Mouse (Mus musculus) embryonic facial prominence, embryonic 12.5 days (tissue): ENCODE measurements around the gene Strn3. TPM values are rescaled to one million over a fixed set of nuclear protein-coding genes. Genes with fewer than 3 reads are reported as not detected.
A peak's percentile ranks its signal among the peaks of the same experiment; 100 is the strongest.
"Not testable (repeated sequence)": the region's sequence is repeated elsewhere in the genome, so short reads cannot be mapped to it uniquely, and the experiment has no call there.

Experiments used
- ATAC-seq: fragments of 200-750 bp; cut with Nextera tagmentation; 2 replicates; pipeline ENCODE4 v1.8.0; 2017; ENCODE audit not compliant: insufficient number of reproducible peaks, insufficient read depth, low FRiP score, low TSS enrichment
- H3K27ac ChIP-seq: fragments of 300-500 bp; sonication (generic); 2 replicates; pipeline ENCODE4 v1.5.1; 2016; ENCODE audit warnings: mild to moderate bottlenecking
- H3K27me3 ChIP-seq: fragments of 300-500 bp; sonication (generic); 2 replicates; pipeline ENCODE4 v1.6.1; 2016; ENCODE audit warnings: mild to moderate bottlenecking, moderate library complexity
- H3K36me3 ChIP-seq: fragments of 300-500 bp; sonication (generic); 2 replicates; pipeline ENCODE4 v1.6.1; 2016; ENCODE audit warnings: mild to moderate bottlenecking
- H3K4me1 ChIP-seq: fragments of 300-500 bp; sonication (generic); 2 replicates; pipeline ENCODE4 v1.6.1; 2016
- H3K4me2 ChIP-seq: fragments of 300-500 bp; sonication (generic); replicated peaks from 2 replicates; pipeline ENCODE4 v1.6.1; 2016; ENCODE audit warnings: mild to moderate bottlenecking, moderate library complexity
- H3K4me3 ChIP-seq: fragments of 300-500 bp; sonication (generic); 2 replicates; pipeline ENCODE4 v1.5.1; 2016; ENCODE audit warnings: mild to moderate bottlenecking
- H3K9ac ChIP-seq: fragments of 300-500 bp; sonication (generic); 2 replicates; pipeline ENCODE4 v1.6.1; 2016; ENCODE audit warnings: mild to moderate bottlenecking, moderate library complexity
- H3K9me3 ChIP-seq: fragments of 300-500 bp; sonication (generic); 2 replicates; pipeline ENCODE4 v1.6.1; 2016; ENCODE audit warnings: mild to moderate bottlenecking, moderate library complexity
- WGBS: fragments of 180-500 bp; shearing (Covaris S2); methylation state at CpG from one replicate; pipeline ENCODE4 v1.1.7; 2016; 5-methylcytosine and 5-hydroxymethylcytosine counted together
- polyA plus RNA-seq: library from polyadenylated mRNA; unstranded; fragments of >200 nt; fragmentation: Nextera tagmentation; extraction: Ambion mirVana; gene quantifications from 2 replicates; pipeline ENCODE4 v1.2.1, GENCODE M21; 2016

Strn3 gene
- polyA plus RNA-seq, 1 experiment from 2014 or later: 68.4 TPM

DNA sequence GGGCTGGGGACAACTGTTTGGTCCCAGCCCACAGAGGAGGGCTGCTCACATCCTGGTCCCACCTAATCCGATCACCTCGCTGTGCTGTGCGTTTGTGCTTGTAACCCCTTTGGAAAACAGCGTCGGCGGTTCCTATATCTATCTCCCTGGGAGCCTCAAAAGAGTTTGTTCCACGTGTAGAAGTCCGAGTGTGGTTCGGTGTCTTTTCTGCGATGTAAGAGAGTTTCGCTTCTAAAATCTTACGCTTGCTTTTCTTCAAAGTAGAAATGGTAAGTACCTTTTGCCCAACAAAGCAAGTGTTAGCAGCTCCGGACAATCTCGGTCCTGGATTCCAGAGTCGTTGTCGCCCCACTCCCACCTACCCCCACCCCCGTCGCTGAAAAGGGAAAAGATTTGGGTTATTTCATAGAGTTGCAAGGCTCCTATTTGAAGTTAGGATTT is 97.6 kb downstream of the Strn3 start:
- H3K36me3 ChIP-seq: no peaks in the 10 kb centered on the region
- no peak for ATAC-seq
- H3K27me3 ChIP-seq: peaks cover 42% of the 10 kb centered on the region
- H3K4me3 ChIP-seq: peak overlapping the region; percentile 61
- no peak overlapping the region for H3K27ac ChIP-seq
- 0 out of 2 replicates have a peak overlapping the region, but pooled peaks have one; percentile 62 for H3K9ac ChIP-seq
- 2% methylated on average over 18 of the region's 18 CpGs for WGBS
- H3K4me2 ChIP-seq: peak overlapping the region; percentile 94
- H3K9me3 ChIP-seq: no peaks in the 10 kb centered on the region
- peaks cover 7% of the 10 kb centered on the region; the same call in 1 of the 2 replicates for H3K4me1 ChIP-seq

DNA sequence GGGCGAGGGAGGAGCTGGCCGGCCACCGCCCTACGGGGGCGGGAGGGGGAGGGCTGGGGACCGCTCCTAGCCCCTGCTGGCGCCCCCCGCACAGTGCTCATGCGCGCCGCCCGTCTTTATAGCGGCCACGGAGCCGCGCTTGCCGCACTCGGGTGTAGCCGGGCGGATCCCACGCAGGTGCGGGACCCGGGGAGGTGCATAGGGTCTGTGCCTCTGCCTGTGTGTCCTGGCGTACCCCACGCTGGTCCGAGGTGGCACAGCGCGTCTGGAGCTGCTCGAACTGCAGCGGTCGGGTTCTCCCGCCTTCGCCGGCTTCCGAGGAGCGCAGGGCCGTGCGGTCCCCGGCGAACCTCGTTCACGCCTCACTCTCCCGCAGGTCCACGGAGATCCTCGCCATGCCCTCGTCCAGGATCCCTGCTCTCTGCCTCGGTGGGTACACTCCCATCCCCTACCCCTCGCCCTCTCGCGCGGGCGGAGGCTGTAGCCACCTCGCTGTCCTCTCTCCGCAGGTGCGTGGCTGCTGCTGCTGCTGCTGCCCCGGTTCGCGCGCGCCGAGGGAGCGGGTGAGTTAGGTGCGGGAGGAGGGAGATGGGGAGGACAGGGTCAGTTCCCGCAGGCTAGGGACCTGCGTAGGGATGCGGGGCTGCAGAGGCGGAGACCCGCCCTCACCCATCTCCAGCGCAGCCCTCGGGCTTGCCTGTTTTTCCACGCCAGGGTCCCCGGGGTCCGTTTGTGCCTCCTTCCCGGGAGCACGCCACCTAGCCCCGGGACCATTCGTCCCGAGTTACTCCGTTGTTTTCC is 98.3 kb downstream of the Strn3 start, which contains the start of gene Coch:
Gene Coch, plus strand, starts transcription at position 113 of the 801 bp plus-strand sequence.
- peaks cover 42% of the 10 kb centered on the region for H3K27me3 ChIP-seq
- peak within 1 kb of the TSS; percentile 61 for H3K4me3 ChIP-seq
- H3K36me3 ChIP-seq: no peaks in the 10 kb centered on the region
- no peak within 1 kb of the TSS for H3K27ac ChIP-seq
- peak within 1 kb of the TSS; percentile 62 for H3K9ac ChIP-seq
- peak within 1 kb of the TSS; percentile 94 for H3K4me2 ChIP-seq
- WGBS: under 1% methylated on average over 73 of the region's 79 CpGs
- ATAC-seq: peak; percentile 85
- peaks cover 7% of the 10 kb centered on the region; the same call in 1 of the 2 replicates for H3K4me1 ChIP-seq
- H3K9me3 ChIP-seq: no peaks in the 10 kb centered on the region

DNA sequence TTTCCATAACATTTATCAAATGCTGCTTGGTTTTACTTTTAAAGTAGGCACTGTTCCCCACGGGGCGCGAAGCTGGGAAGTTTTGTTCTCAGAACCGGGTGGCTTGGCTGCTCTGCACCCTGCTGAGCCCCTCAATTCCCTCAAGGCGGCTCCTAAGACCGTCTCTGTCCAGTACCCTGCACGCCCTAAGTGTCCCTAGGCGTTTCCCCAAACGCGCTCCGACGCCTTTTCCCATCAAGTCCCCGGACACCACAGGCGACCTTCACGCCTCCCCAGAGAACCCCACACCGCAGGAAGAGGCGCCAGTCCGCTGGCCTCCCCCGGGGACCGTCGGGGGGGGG is 98.8 kb downstream of the Strn3 start:
- peak overlapping the region; percentile 62; the same call in 1 of the 2 replicates for H3K9ac ChIP-seq
- under 1% methylated on average over 20 of the region's 21 CpGs for WGBS

DNA sequence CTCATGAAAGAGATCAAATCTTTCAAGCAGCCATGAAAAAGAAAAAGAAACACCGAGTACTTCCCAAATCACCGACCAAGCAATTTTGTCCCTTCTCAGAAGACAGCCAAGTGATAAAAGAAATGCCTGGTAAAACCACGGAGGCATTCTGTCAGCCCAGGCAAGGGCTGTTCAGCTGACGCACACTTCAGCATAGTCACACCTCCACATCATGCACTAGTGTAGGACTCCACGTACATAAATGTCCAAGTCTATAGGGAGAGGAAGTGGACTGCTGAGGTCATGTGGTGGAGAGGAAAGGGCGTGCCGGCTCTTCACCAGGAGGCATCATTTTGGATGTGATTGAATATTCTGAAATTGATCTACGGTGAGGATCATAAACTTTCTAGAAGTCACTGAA is 99.8 kb downstream of the Strn3 start:
- no peak overlapping the region for H3K4me2 ChIP-seq
- H3K36me3 ChIP-seq: no peaks in the 10 kb centered on the region
- H3K27ac ChIP-seq: no peak overlapping the region
- H3K9me3 ChIP-seq: no peaks in the 10 kb centered on the region
- H3K9ac ChIP-seq: no peak overlapping the region
- ATAC-seq: no peak
- no peak overlapping the region for H3K4me3 ChIP-seq
- 67% methylated on average over 8 of the region's 8 CpGs for WGBS
- peaks cover 7% of the 10 kb centered on the region; the same call in 1 of the 2 replicates for H3K4me1 ChIP-seq
- H3K27me3 ChIP-seq: peaks cover 42% of the 10 kb centered on the region

More for the DNA sequence above, 98.8 kb downstream of the Strn3 start:
- H3K27ac ChIP-seq: no peak overlapping the region
- H3K4me3 ChIP-seq: peak overlapping the region; percentile 61
- H3K36me3 ChIP-seq: no peaks in the 10 kb centered on the region
- peak overlapping the region; percentile 94 for H3K4me2 ChIP-seq
- H3K27me3 ChIP-seq: peaks cover 42% of the 10 kb centered on the region
- H3K9me3 ChIP-seq: no peaks in the 10 kb centered on the region
- H3K4me1 ChIP-seq: peaks cover 7% of the 10 kb centered on the region; the same call in 1 of the 2 replicates
- peak; percentile 50; the same call in 1 of the 2 replicates for ATAC-seq

DNA sequence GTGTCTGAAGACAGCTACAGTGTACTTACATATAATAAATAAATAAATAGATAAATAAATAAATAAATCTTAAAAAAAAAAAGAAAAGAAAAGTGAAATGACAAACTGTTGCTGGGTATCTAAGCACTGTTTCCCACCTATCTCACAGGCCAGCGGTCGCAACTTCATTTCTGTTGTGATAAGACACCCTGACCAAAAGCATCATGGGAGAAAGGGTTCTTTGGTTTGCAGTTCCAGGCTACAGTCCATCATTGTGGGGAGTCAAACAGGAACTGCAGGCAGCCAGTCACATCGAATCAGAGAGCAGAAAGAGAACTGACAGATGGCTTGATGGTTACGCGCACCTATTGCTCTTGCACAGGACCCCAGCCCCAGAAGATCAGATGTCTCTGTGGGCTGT is 102.4 kb downstream of the Strn3 start:
- no peak for ATAC-seq
- 88% methylated on average over 5 of the region's 5 CpGs for WGBS
- Histone ChIP-seq H3K27me3 (peaks cover 25% of the 10 kb centered on the region), H3K4me2 (no peak overlapping the region), H3K4me3 (no peak overlapping the region), H3K4me1 (peaks cover 5% of the 10 kb centered on the region; the same call in 1 of the 2 replicates), H3K36me3 (no peaks in the 10 kb centered on the region), H3K9ac (no peak overlapping the region), H3K9me3 (no peaks in the 10 kb centered on the region), H3K27ac (no peak overlapping the region)

DNA sequence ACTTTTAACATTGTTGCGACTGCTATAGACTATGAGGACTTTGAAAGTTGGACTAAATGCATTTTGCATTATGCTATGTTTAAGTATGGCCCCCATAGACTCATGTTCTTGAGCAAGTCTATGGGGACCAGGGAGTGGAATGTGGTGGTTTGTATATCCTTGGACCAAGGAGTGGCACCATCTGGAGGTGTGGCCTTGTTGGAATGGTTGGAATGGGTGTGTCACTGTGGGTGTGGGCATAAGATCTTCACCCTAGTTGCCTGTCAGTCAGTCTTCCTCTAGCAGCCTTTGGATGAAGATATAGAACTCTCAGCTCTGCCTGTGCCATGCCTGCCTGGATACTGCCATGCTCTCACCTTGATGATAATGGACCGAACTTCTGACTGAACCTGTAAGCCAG is 113.9 kb downstream of the Strn3 start:
- not testable (repeated sequence) for H3K36me3 ChIP-seq, H3K9ac ChIP-seq, ATAC-seq, H3K27me3 ChIP-seq, H3K27ac ChIP-seq, H3K4me3 ChIP-seq, H3K9me3 ChIP-seq, H3K4me2 ChIP-seq, H3K4me1 ChIP-seq
- WGBS: 85% methylated on average over 2 of the region's 2 CpGs

DNA sequence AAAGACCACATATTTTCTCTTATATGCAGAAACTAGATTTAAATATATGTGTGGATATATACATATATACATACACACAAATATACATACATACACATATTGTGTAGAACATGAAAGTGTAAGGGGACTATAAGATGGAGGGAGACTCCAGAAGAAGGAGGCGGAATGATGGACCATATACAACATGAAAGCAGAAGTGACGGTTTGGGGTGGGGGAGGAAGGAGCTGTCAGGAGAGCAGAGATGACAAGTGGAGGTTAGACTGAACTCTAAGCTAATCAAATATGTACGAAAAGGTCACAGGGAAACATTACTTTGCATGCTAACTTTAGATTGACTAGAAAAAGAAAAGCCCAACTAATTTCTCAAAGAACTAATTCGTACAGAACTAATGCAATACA is 119.0 kb downstream of the Strn3 start:
- WGBS: 85% methylated on average over 4 of the region's 4 CpGs
- Histone ChIP-seq H3K4me3 (no peak overlapping the region), H3K9ac (no peak overlapping the region), H3K27me3 (no peaks in the 10 kb centered on the region), H3K36me3 (no peaks in the 10 kb centered on the region), H3K4me1 (0 out of 2 replicates have a peak, but pooled peaks cover 4% of the 10 kb centered on the region), H3K27ac (no peak overlapping the region), H3K9me3 (no peaks in the 10 kb centered on the region), H3K4me2 (no peak overlapping the region)
- ATAC-seq: no peak

DNA sequence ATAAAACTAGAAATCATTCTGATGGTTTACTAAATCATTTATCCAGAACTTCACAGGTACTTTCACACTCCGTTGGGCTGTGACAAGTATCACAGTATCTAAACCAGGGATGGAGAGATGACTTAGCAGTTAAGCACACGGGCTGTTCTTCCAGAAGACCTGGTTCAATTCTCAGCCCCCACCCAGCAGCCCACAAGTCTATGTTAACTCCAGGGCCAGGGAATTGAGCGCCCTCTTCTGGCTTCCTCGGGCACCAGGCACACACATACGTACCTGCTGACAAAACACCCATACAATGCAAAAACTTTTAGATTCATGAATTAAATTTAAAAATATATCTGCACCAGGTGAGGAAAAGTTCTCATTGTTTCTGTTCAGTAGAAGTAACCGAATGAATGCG is 121.8 kb downstream of the Strn3 start:
- ATAC-seq: no peak
- Histone ChIP-seq H3K27ac (no peak overlapping the region), H3K4me2 (no peak overlapping the region), H3K36me3 (no peaks in the 10 kb centered on the region), H3K27me3 (no peaks in the 10 kb centered on the region), H3K9me3 (peaks cover 11% of the 10 kb centered on the region; the same call in 1 of the 2 replicates), H3K4me3 (no peak overlapping the region), H3K4me1 (0 out of 2 replicates have a peak, but pooled peaks cover 4% of the 10 kb centered on the region), H3K9ac (no peak overlapping the region)
- WGBS: 68% methylated on average over 7 of the region's 7 CpGs

DNA sequence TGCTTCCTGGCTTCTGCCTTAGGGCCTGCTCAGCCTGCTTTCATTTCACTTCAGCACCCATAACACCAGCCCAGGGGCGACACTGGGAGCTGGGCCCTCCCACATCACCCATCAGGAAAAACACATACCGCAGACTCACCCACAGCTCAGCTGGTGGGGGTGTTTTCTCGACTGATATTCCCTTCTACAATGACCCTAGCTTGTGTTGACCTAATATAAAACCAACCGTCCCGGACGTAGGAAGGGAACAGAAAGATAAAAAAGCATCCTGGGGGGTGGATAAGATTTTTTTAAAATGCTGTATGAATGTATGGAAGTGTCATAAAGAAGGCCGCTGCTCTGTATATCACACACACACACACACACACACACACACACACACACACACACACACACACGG is 122.2 kb downstream of the Strn3 start:
- Histone ChIP-seq H3K27ac (no peak overlapping the region), H3K36me3 (no peaks in the 10 kb centered on the region), H3K4me2 (no peak overlapping the region), H3K4me1 (0 out of 2 replicates have a peak, but pooled peaks cover 4% of the 10 kb centered on the region), H3K4me3 (no peak overlapping the region), H3K9ac (no peak overlapping the region), H3K9me3 (peaks cover 11% of the 10 kb centered on the region; the same call in 1 of the 2 replicates), H3K27me3 (no peaks in the 10 kb centered on the region)
- no peak for ATAC-seq
- 88% methylated on average over 8 of the region's 8 CpGs for WGBS

DNA sequence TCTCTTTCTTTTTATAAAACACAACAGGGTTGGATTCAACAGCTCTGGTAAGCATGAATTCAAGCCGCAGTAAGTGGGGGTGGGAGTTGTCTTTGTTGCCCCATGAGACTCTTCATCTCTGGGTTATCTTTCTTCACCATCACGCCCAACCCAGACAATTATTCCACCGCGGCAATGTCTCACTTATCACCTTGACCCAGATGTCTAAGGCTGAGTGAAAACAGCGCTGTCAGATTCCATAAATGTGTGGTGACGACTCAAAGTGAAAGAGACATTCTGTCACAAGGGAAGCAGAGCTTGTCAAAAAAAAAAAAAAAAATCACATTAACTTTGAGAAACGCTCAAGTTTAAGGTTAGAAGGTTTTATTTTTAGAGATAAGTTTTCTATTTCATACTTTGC is 124.5 kb downstream of the Strn3 start:
- no peaks in the 10 kb centered on the region for H3K36me3 ChIP-seq
- H3K27me3 ChIP-seq: no peaks in the 10 kb centered on the region
- H3K4me3 ChIP-seq: no peak overlapping the region
- no peak overlapping the region for H3K27ac ChIP-seq
- 73% methylated on average over 7 of the region's 7 CpGs for WGBS
- H3K9me3 ChIP-seq: peaks cover 11% of the 10 kb centered on the region; the same call in 1 of the 2 replicates
- no peak for ATAC-seq
- no peak overlapping the region for H3K9ac ChIP-seq
- no peak overlapping the region for H3K4me2 ChIP-seq
- 0 out of 2 replicates have a peak, but pooled peaks cover 4% of the 10 kb centered on the region for H3K4me1 ChIP-seq

DNA sequence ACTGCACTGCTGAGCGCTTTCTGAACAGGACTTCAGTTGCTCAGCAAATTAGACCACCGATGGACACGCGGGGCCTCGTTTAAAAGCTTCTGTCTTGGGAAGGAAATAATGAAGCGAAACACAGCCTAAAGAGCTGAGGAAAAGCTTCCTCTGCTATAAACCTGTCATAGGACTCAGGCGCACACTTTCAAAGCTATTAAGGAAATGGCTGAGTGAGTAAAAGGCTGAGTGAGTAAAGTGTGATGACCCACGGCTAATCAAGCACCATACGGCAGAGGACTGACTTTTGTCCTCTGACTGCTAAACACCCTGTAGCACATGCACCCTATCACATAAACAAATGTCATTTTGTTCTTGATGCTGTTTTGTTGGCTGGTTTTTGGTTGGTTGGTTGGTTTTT is 130.3 kb downstream of the Strn3 start:
- Histone ChIP-seq H3K9me3 (peaks cover 8% of the 10 kb centered on the region; the same call in 1 of the 2 replicates), H3K4me1 (no peaks in the 10 kb centered on the region), H3K9ac (no peak overlapping the region), H3K27ac (no peak overlapping the region), H3K4me2 (no peak overlapping the region), H3K4me3 (no peak overlapping the region), H3K27me3 (no peaks in the 10 kb centered on the region), H3K36me3 (no peaks in the 10 kb centered on the region)
- ATAC-seq: no peak
- 80% methylated on average over 9 of the region's 9 CpGs for WGBS
